Mouse (Mus musculus) myocyte (in vitro differentiated cells): ENCODE measurements around the gene Ccdc159. TPM values are rescaled to one million over a fixed set of nuclear protein-coding genes. Genes with fewer than 3 reads are reported as not detected.

Source experiments
- H3K27me3 ChIP-seq: one replicate; pipeline ENCODE4 v1.6.1; 2011; ENCODE audit not compliant: control insufficient read depth, insufficient read depth, insufficient read length
- H3K36me3 ChIP-seq: one replicate; pipeline ENCODE4 v1.6.1; 2011; ENCODE audit not compliant: control insufficient read depth, insufficient read depth
- H3K4me2 ChIP-seq: one replicate; pipeline ENCODE4 v1.6.1; 2011; ENCODE audit warnings: low read depth, control low read depth
- H3K4me3 ChIP-seq: one replicate; pipeline ENCODE4 v1.5.1; 2011; ENCODE audit warnings: mild to moderate bottlenecking, control low read depth, moderate library complexity
- H3K79me2 ChIP-seq: one replicate; pipeline ENCODE4 v1.6.1; 2011; ENCODE audit not compliant: control insufficient read depth, insufficient read depth
- H3ac ChIP-seq: one replicate; pipeline ENCODE4 v1.6.1; 2011; ENCODE audit not compliant: control insufficient read depth, insufficient read length
- CEBPB ChIP-seq: IDR thresholded peaks from 2 replicates; pipeline ENCODE4 v1.6.1; 2011; ENCODE audit warnings: mild to moderate bottlenecking, moderate library complexity; ENCODE audit not compliant: poor library complexity, insufficient read depth, severe bottlenecking
- E2F4 ChIP-seq: IDR thresholded peaks from one replicate; pipeline ENCODE4 v1.6.1; 2011; ENCODE audit warnings: mild to moderate bottlenecking, control low read depth, moderate library complexity; ENCODE audit not compliant: insufficient read depth
- MAX ChIP-seq: IDR thresholded peaks from one replicate; pipeline ENCODE4 v1.6.1; 2011; ENCODE audit warnings: low read depth, mild to moderate bottlenecking, control low read depth
- MYOD1 ChIP-seq, 3 experiments: IDR thresholded peaks; one replicate each; pipeline ENCODE4 v1.6.1; 2011; ENCODE audit warnings: control low read depth in 2 of 3, low read depth in 2 of 3, mild to moderate bottlenecking in 2 of 3, moderate library complexity in 1 of 3; ENCODE audit not compliant: insufficient read length in 2 of 3, control insufficient read depth in 1 of 3
- MYOG ChIP-seq, 3 experiments: IDR thresholded peaks; one replicate each; pipeline ENCODE4 v1.6.1; 2011; ENCODE audit warnings: control low read depth in 2 of 3, low read depth in 2 of 3, mild to moderate bottlenecking in 2 of 3; ENCODE audit not compliant: insufficient read length in 2 of 3, control insufficient read depth in 1 of 3, insufficient read depth in 1 of 3
- POLR2A ChIP-seq: IDR thresholded peaks from one replicate; pipeline ENCODE4 v1.6.1; 2011; ENCODE audit warnings: low read depth, mild to moderate bottlenecking, control low read depth, moderate library complexity; ENCODE audit not compliant: insufficient read length
- POLR2AphosphoS2 ChIP-seq: IDR thresholded peaks from one replicate; pipeline ENCODE4 v1.6.1; 2011; ENCODE audit warnings: low read depth, control low read depth; ENCODE audit not compliant: insufficient read length
- REST ChIP-seq: IDR thresholded peaks from one replicate; pipeline ENCODE4 v1.6.1; 2011; ENCODE audit warnings: mild to moderate bottlenecking, control low read depth, moderate library complexity; ENCODE audit not compliant: insufficient read depth, insufficient read length
- SRF ChIP-seq: IDR thresholded peaks from one replicate; pipeline ENCODE4 v1.6.1; 2011; ENCODE audit warnings: low read depth; ENCODE audit not compliant: control insufficient read depth, insufficient read length
- TCF12 ChIP-seq: IDR thresholded peaks from one replicate; pipeline ENCODE4 v1.6.1; 2011; ENCODE audit warnings: mild to moderate bottlenecking, control low read depth; ENCODE audit not compliant: poor library complexity, insufficient read depth, severe bottlenecking
- TCF3 ChIP-seq: IDR thresholded peaks from one replicate; pipeline ENCODE4 v1.6.1; 2011; ENCODE audit warnings: low read depth, control low read depth; ENCODE audit not compliant: insufficient read length
- USF1 ChIP-seq: IDR thresholded peaks from one replicate; pipeline ENCODE4 v1.6.1; 2011; ENCODE audit warnings: low read depth, mild to moderate bottlenecking, control low read depth, moderate library complexity
- polyA plus RNA-seq: library from polyadenylated mRNA; unstranded; fragments of >200 nt; fragmentation: generic; extraction: Trizol; gene quantifications from one replicate; pipeline ENCODE4 v1.2.1, GENCODE M21; 2012; ENCODE audit warnings: missing spikeins

Ccdc159 gene
- polyA plus RNA-seq, 1 experiment, result 2.5 TPM

GRCm38 (mm10) chr9:21954635-21955034 lies 27.4 kb downstream of the Ccdc159 start:
- no peaks in the 10 kb centered on the region for H3K27me3 ChIP-seq
- no peaks in the 10 kb centered on the region for H3K36me3 ChIP-seq
- peak overlapping the region; percentile 60 for H3K4me2 ChIP-seq
- TF ChIP-seq MYOG (IDR thresholded peaks at IDR 0.05; ENCODE audit: control insufficient read depth in 1 of 3, insufficient read depth in 1 of 3, insufficient read length in 2 of 3, low read depth in 2 of 3) (no peak), SRF (no peak), TCF12 (no peak), REST (no peak), E2F4 (no peak), POLR2A (no peak), POLR2AphosphoS2 (no peak), TCF3 (no peak), MYOD1 (IDR thresholded peaks at IDR 0.05; ENCODE audit: control insufficient read depth in 1 of 3, insufficient read length in 2 of 3, low read depth in 2 of 3) (no peak), MAX (no peak), USF1 (no peak), CEBPB (no peak)
- H3K79me2 ChIP-seq, result no peaks in the 10 kb centered on the region
- H3ac ChIP-seq, result peak overlapping the region; percentile 91
- peak overlapping the region; percentile 39 for H3K4me3 ChIP-seq

GRCm38 (mm10) chr9:21955225-21955569 lies 27.9 kb downstream of the Ccdc159 start:
- H3K36me3 ChIP-seq, result no peaks in the 10 kb centered on the region
- peak overlapping the region; percentile 39 for H3K4me3 ChIP-seq
- H3K4me2 ChIP-seq, result peak overlapping the region; percentile 60
- TF ChIP-seq POLR2A (no peak), TCF3 (no peak), USF1 (peak; percentile 30)
- no peaks in the 10 kb centered on the region for H3K79me2 ChIP-seq
- no peaks in the 10 kb centered on the region for H3K27me3 ChIP-seq
- peak overlapping the region; percentile 91 for H3ac ChIP-seq

- peak within 1 kb of the TSS; percentile 91 for H3ac ChIP-seq
- peak within 1 kb of the TSS; percentile 39 for H3K4me3 ChIP-seq
- H3K27me3 ChIP-seq, result no peaks in the 10 kb centered on the region
- no peaks in the 10 kb centered on the region for H3K36me3 ChIP-seq
- H3K79me2 ChIP-seq, result no peaks in the 10 kb centered on the region
- TF ChIP-seq SRF (peak; percentile 9), POLR2A (peak; percentile 70), USF1 (no peak), REST (no peak), POLR2AphosphoS2 (peak; percentile 58), TCF12 (no peak)
- H3K4me2 ChIP-seq, result peak within 1 kb of the TSS; percentile 96
Observed at GRCm38 (mm10) chr9:21955570-21956281, 28.5 kb downstream of the Ccdc159 start, which contains the start of gene Swsap1. Swsap1 (plus strand) TSS chr9:21955755.

GRCm38 (mm10) chr9:21958372-21958771 lies 31.1 kb downstream of the Ccdc159 start:
- Histone ChIP-seq H3K4me3 (no peak overlapping the region), H3ac (no peak overlapping the region), H3K27me3 (no peaks in the 10 kb centered on the region), H3K4me2 (no peak overlapping the region), H3K79me2 (no peaks in the 10 kb centered on the region), H3K36me3 (no peaks in the 10 kb centered on the region)
- TF ChIP-seq SRF (no peak), POLR2AphosphoS2 (no peak), MYOG (IDR thresholded peaks at IDR 0.05; ENCODE audit: control insufficient read depth in 1 of 3, insufficient read depth in 1 of 3, insufficient read length in 2 of 3, low read depth in 2 of 3) (no peak)

GRCm38 (mm10) chr9:21959244-21959643 lies 32.0 kb downstream of the Ccdc159 start:
- Histone ChIP-seq H3K36me3 (no peaks in the 10 kb centered on the region), H3ac (no peak overlapping the region), H3K4me2 (no peak overlapping the region), H3K4me3 (no peak overlapping the region), H3K79me2 (no peaks in the 10 kb centered on the region), H3K27me3 (no peaks in the 10 kb centered on the region)
- TF ChIP-seq USF1 (no peak), E2F4 (no peak), MAX (no peak), TCF12 (no peak), CEBPB (no peak), REST (no peak), TCF3 (no peak), MYOG (IDR thresholded peaks at IDR 0.05; ENCODE audit: control insufficient read depth in 1 of 3, insufficient read depth in 1 of 3, insufficient read length in 2 of 3, low read depth in 2 of 3) (no peak), POLR2AphosphoS2 (no peak), MYOD1 (IDR thresholded peaks at IDR 0.05; ENCODE audit: control insufficient read depth in 1 of 3, insufficient read length in 2 of 3, low read depth in 2 of 3) (no peak), SRF (no peak), POLR2A (no peak)
